Comparison of ENCODE assay signal across 7 mouse cellular contexts in the genomic region with DNA sequence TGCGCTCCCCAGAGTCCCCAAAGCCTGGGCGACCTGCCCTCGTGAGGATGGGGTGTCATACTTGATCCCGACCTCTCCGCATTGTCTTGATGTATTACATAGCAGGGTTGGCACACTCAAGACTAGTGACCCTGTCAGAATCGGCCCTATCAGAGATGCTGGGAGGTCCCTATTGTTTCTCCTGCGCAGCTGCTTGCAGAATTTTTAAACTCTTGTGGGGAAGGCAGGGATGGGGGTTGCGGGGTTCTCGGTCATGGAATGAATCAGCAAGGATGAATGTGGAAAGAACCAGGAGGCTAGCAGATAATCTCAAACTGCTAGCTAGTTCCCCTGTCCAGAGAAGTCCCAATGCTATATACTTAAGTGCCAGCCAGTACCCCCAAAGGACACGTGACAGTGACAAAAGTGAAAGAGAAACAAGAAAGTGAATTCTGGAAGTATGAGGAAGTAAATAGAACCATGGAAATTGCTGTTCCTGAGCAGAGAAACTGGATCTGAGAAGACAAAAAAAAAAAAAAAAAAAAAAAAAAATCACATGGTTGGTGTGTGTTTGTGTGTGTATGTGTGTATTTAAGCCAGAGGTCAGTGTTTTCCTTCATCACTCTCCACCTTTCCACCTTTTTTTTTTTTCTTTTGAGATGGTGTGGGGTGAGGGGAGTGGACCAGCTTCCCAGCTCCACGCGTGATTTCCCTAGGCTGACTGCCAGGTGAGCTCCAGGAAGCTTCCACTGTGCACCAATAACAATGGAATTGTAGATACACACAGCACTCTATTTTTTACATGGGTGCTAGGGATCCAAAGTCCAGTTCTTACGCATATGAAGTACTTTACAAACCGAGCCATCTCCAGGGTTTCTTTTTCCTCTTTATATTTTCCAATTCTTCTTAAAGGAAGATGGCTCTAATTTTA. TPM values are rescaled to one million over a fixed set of nuclear protein-coding genes. Genes with fewer than 3 reads are reported as not detected.
DNase-seq lines count a peak whose midpoint lies in the region; ATAC-seq and TF ChIP-seq lines count a peak whose summit lies in the region.
"Not testable (repeated sequence)": the region's sequence is repeated elsewhere in the genome, so short reads cannot be mapped to it uniquely, and the experiment has no call there.

No protein-coding gene starts in this region.

- H3K4me3 ChIP-seq in embryonic fibroblast, embryonic 13.5 days (ENCODE audit: insufficient read depth, low read length), result peak overlapping the region; percentile 61
- H3K4me3 ChIP-seq in limb, embryonic 13.5 days, result peak overlapping the region; percentile 68
- H3K4me3 ChIP-seq in neural tube, embryonic 13.5 days, result peak overlapping the region; percentile 67

- not testable (repeated sequence) for H3K4me1 ChIP-seq in embryonic fibroblast, embryonic 13.5 days (ENCODE audit: control insufficient read depth, insufficient read depth, low read length)
- H3K4me1 ChIP-seq in limb, embryonic 13.5 days, result peaks cover 12% of the 10 kb centered on the region
- peaks cover 21% of the 10 kb centered on the region for H3K4me1 ChIP-seq in neural tube, embryonic 13.5 days (replicated peaks)

- peak overlapping the region; percentile 96 for H3K4me2 ChIP-seq in limb, embryonic 13.5 days (replicated peaks)
- peak overlapping the region; percentile 92 for H3K4me2 ChIP-seq in neural tube, embryonic 13.5 days

- DNase-seq in T-cell, adult 2 months (ENCODE audit: low spot score), result peak; percentile 26
- DNase-seq in heart, adult 9 months (ENCODE audit: low spot score in 2 of 2), result peak; percentile 34 to 63
- DNase-seq in induced T-regulatory cell, adult 2 months (ENCODE audit: low read depth), result peak; percentile 72
- peak; percentile 65 for DNase-seq in lung, postnatal 36 days

- WGBS in limb, embryonic 13.5 days, result 22% methylated on average over 12 of the region's 14 CpGs
- 23% methylated on average over 12 of the region's 14 CpGs for WGBS in neural tube, embryonic 13.5 days

- TF ChIP-seq CTCF in embryonic fibroblast, embryonic 13.5 days (IDR thresholded peaks at IDR 0.05; ENCODE audit: borderline replicate concordance, insufficient read depth, low read length), result not testable (repeated sequence)

- H3K27me3 ChIP-seq in limb, embryonic 13.5 days, result peaks cover 17% of the 10 kb centered on the region
- not testable (repeated sequence) for H3K27me3 ChIP-seq in neural tube, embryonic 13.5 days

- not testable (repeated sequence) for TF ChIP-seq POLR2A in embryonic fibroblast, embryonic 13.5 days (IDR thresholded peaks at IDR 0.05; ENCODE audit: low read depth, low read length)

- H3K9ac ChIP-seq in limb, embryonic 13.5 days, result peak overlapping the region; percentile 72
- H3K9ac ChIP-seq in neural tube, embryonic 13.5 days, result peak overlapping the region; percentile 77

- not testable (repeated sequence) for ATAC-seq in limb, embryonic 13.5 days (ENCODE audit: low FRiP score, low read depth)
- ATAC-seq in neural tube, embryonic 13.5 days (ENCODE audit: low read depth), result peak; percentile 38; the same call in 1 of the 2 replicates

- peak overlapping the region; percentile 83 for H3K27ac ChIP-seq in embryonic fibroblast, embryonic 13.5 days (ENCODE audit: insufficient read depth, low read length)
- not testable (repeated sequence) for H3K27ac ChIP-seq in limb, embryonic 13.5 days; neural tube, embryonic 13.5 days (replicated peaks)

- not testable (repeated sequence) for H3K9me3 ChIP-seq in limb, embryonic 13.5 days; neural tube, embryonic 13.5 days

- H3K36me3 ChIP-seq in limb, embryonic 13.5 days; neural tube, embryonic 13.5 days: not testable (repeated sequence)

RNA-seq across cellular contexts. Expression of a gene that starts 0.6 kb away (rescaled TPM):
- polyA plus RNA-seq in embryonic fibroblast, embryonic 13.5 days (2011; ENCODE audit: insufficient read length, low read depth, missing spikeins), result 21.7 TPM in 2 replicates
- polyA plus RNA-seq in limb, embryonic 13.5 days (2015; fragmentation: Nextera tagmentation; extraction: Ambion mirVana), result 16.2 and 17.1 TPM in 2 replicates
- 26.9 and 27.4 TPM in 2 replicates for polyA plus RNA-seq in neural tube, embryonic 13.5 days (2015; fragmentation: Nextera tagmentation; extraction: Ambion mirVana)
